ENCODE assay signal across 8 mouse cellular contexts in the genomic region with DNA sequence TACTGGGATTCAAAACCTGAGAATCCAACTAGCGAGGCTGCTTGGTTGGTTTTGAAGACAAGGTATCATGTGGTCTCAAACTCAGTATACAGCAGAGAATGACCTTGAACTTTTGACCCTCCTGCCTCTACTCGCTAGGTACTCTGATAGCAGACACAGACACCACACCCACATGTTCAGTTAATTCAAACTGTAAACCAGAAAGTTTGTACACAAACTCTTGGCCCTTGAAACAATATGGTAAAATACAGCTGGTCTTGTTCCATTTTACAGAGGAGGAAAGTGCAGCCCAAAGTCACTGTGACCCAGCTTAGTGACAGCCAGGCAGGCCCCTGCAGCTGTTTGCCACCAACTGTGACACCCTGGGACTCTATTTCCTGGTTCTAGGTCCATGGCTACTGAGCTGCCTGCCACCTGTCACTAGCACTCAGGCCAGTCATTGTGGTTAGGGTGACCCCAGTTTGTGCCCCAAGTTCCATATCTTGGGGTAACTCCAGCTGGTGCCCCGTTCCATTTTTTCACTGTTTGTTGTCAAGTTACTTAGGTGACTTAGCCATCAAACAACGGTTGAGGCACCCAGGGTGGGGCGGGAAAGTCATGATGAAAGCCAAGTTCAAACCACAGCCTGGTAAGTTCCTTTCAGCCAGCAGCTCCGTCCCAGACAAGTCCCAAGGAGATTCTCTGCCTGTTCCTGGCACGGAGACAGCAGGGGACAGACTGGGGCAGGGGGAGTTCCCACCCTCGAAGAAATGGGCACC. TPM values are rescaled to one million over a fixed set of nuclear protein-coding genes. Genes with fewer than 3 reads are reported as not detected.
DNase-seq lines count a peak whose midpoint lies in the region; ATAC-seq and TF ChIP-seq lines count a peak whose summit lies in the region.

No protein-coding gene starts in this region.

- intact Hi-C loops in gastrocnemius, postnatal 36 days (cut with DNase I), result no loop called here

- no peaks in the 10 kb centered on the region for H3K36me3 ChIP-seq in heart, embryonic 14.5 days (ENCODE audit: control insufficient read depth, insufficient read depth, low read length)
- H3K36me3 ChIP-seq in liver, postnatal 0 days (replicated peaks; ENCODE audit: insufficient read depth, low read length), result no peaks in the 10 kb centered on the region; the same call in 1 of the 2 replicates
- no peaks in the 10 kb centered on the region for H3K36me3 ChIP-seq in neural tube, embryonic 13.5 days

- H3K4me3 ChIP-seq in heart, embryonic 14.5 days (ENCODE audit: control insufficient read depth in 1 of 2, insufficient read depth in 1 of 2, low read depth in 1 of 2, low read length in 2 of 2), result peak overlapping the region; percentile 13 to 69
- H3K4me3 ChIP-seq in liver, postnatal 0 days (ENCODE audit: low read depth, low read length), result peak overlapping the region; percentile 60
- H3K4me3 ChIP-seq in neural tube, embryonic 13.5 days, result peak overlapping the region; percentile 45

- H3K9ac ChIP-seq in heart, embryonic 14.5 days (ENCODE audit: low read length), result peak overlapping the region; percentile 93
- H3K9ac ChIP-seq in liver, postnatal 0 days (replicated peaks), result peak overlapping the region; percentile 39
- peak overlapping the region; percentile 22; the same call in 1 of the 2 replicates for H3K9ac ChIP-seq in neural tube, embryonic 13.5 days

- H3K27me3 ChIP-seq in heart, embryonic 14.5 days (ENCODE audit: control insufficient read depth, insufficient read depth, low read length), result no peaks in the 10 kb centered on the region
- no peaks in the 10 kb centered on the region for H3K27me3 ChIP-seq in liver, postnatal 0 days (ENCODE audit: insufficient read depth, low read length)
- H3K27me3 ChIP-seq in neural tube, embryonic 13.5 days, result peaks cover 47% of the 10 kb centered on the region

- peaks cover 3% of the 10 kb centered on the region; the same call in 1 of the 2 replicates for H3K9me3 ChIP-seq in heart, embryonic 14.5 days (ENCODE audit: control insufficient read depth, low read length)
- H3K9me3 ChIP-seq in liver, postnatal 0 days (ENCODE audit: low read length), result no peaks in the 10 kb centered on the region
- no peaks in the 10 kb centered on the region for H3K9me3 ChIP-seq in neural tube, embryonic 13.5 days

- ATAC-seq in heart, embryonic 14.5 days (ENCODE audit: insufficient number of reproducible peaks, insufficient read depth, low FRiP score, low read depth), result no peak
- ATAC-seq in liver, postnatal 0 days, result peak; percentile 16
- ATAC-seq in neural tube, embryonic 13.5 days (ENCODE audit: low read depth), result no peak

- DNase-seq in A20 (ENCODE audit: low read depth, low spot score), result peak; percentile 93
- peak; percentile 95 for DNase-seq in ES-CJ7 (ENCODE audit: low read depth, low spot score)
- DNase-seq in liver, postnatal 0 days, result peak; percentile 59
- no peak for DNase-seq in ovary, adult 18-20 months (ENCODE audit: low spot score)
- no peak for DNase-seq in gastrocnemius, postnatal 36 days
- no peak for DNase-seq in urinary bladder, adult 2 months (ENCODE audit: low spot score)

- TF ChIP-seq EP300 in liver, postnatal 0 days (IDR thresholded peaks at IDR 0.05; ENCODE audit: low read depth), result no peak

- H3K4me2 ChIP-seq in heart, embryonic 14.5 days (ENCODE audit: low read length), result peak overlapping the region; percentile 95
- peak overlapping the region; percentile 78 for H3K4me2 ChIP-seq in liver, postnatal 0 days (ENCODE audit: low read depth, low read length)
- peak overlapping the region; percentile 77 for H3K4me2 ChIP-seq in neural tube, embryonic 13.5 days

- peak overlapping the region in 1 of 2 experiments; percentile 82; a peak in 2 of 4 replicates for H3K27ac ChIP-seq in heart, embryonic 14.5 days (replicated peaks in 1 of 2; ENCODE audit: control insufficient read depth in 1 of 2, insufficient read depth in 1 of 2, low read depth in 2 of 2, low read length in 2 of 2)
- peak overlapping the region; percentile 89 for H3K27ac ChIP-seq in liver, postnatal 0 days (ENCODE audit: low read depth)
- peak overlapping the region; percentile 50; the same call in 1 of the 2 replicates for H3K27ac ChIP-seq in neural tube, embryonic 13.5 days (replicated peaks)

- peaks cover 16 to 36% of the 10 kb centered on the region in 2 experiments for H3K4me1 ChIP-seq in heart, embryonic 14.5 days (ENCODE audit: control insufficient read depth in 2 of 2, insufficient read depth in 2 of 2, low read length in 2 of 2)
- H3K4me1 ChIP-seq in liver, postnatal 0 days (ENCODE audit: insufficient read depth), result peaks cover 51% of the 10 kb centered on the region
- H3K4me1 ChIP-seq in neural tube, embryonic 13.5 days (replicated peaks), result peaks cover 23% of the 10 kb centered on the region

- TF ChIP-seq CTCF in liver, postnatal 0 days (IDR thresholded peaks at IDR 0.05; ENCODE audit: low read depth), result no peak

- 40% methylated on average over 8 of the region's 8 CpGs for WGBS in heart, embryonic 14.5 days
- WGBS in liver, postnatal 0 days (ENCODE audit: insufficient replicate concordance), result 14% methylated on average over 8 of the region's 8 CpGs
- WGBS in neural tube, embryonic 13.5 days, result 43% methylated on average over 8 of the region's 8 CpGs

RNA-seq across cellular contexts. Expression of gene Adgre5, which starts 1.2 kb away (rescaled TPM):
- 35.6 and 35.9 TPM in 2 replicates for polyA plus RNA-seq in heart, embryonic 14.5 days (2014; fragmentation: Nextera tagmentation; extraction: Ambion mirVana)
- 14.5 and 15.7 TPM in 2 replicates for polyA plus RNA-seq in liver, postnatal 0 days (2015; fragmentation: Nextera tagmentation; extraction: Ambion mirVana)
- 12.7 and 14.7 TPM in 2 replicates for polyA plus RNA-seq in neural tube, embryonic 13.5 days (2015; fragmentation: Nextera tagmentation; extraction: Ambion mirVana)
- total RNA-seq in gastrocnemius, postnatal 36 days (2021), result 10 to 100 TPM; 21.9 to 22.5 TPM
- 119 and 129 TPM in 2 replicates for polyA plus RNA-seq in urinary bladder, adult 2 months (2012; rRNA removed)

RNA-seq across cellular contexts. Expression of gene Ddx39, which starts 24.9 kb away (rescaled TPM):
- polyA plus RNA-seq in heart, embryonic 14.5 days (2014; fragmentation: Nextera tagmentation; extraction: Ambion mirVana), result 114 and 119 TPM in 2 replicates
- 68.5 and 80.9 TPM in 2 replicates for polyA plus RNA-seq in liver, postnatal 0 days (2015; fragmentation: Nextera tagmentation; extraction: Ambion mirVana)
- polyA plus RNA-seq in neural tube, embryonic 13.5 days (2015; fragmentation: Nextera tagmentation; extraction: Ambion mirVana), result 101 and 105 TPM in 2 replicates
- total RNA-seq in gastrocnemius, postnatal 36 days (2021), result 10 to 100 TPM; 11.3 to 12.0 TPM
- polyA plus RNA-seq in urinary bladder, adult 2 months (2012; rRNA removed), result 24.8 and 36.4 TPM in 2 replicates

RNA-seq across cellular contexts. Expression of gene Pkn1, which starts 40.9 kb away (rescaled TPM):
- 19.5 and 22.7 TPM in 2 replicates for polyA plus RNA-seq in heart, embryonic 14.5 days (2014; fragmentation: Nextera tagmentation; extraction: Ambion mirVana)
- polyA plus RNA-seq in liver, postnatal 0 days (2015; fragmentation: Nextera tagmentation; extraction: Ambion mirVana), result 8.5 TPM in 2 replicates
- polyA plus RNA-seq in neural tube, embryonic 13.5 days (2015; fragmentation: Nextera tagmentation; extraction: Ambion mirVana), result 21.3 and 25.5 TPM in 2 replicates
- total RNA-seq in gastrocnemius, postnatal 36 days (2021), result 10 to 100 TPM; 30.6 to 33.7 TPM
- polyA plus RNA-seq in urinary bladder, adult 2 months (2012; rRNA removed), result 39.0 and 43.3 TPM in 2 replicates

Comparison
In these comparisons a context has a peak if more than half of its experiments do, and no peak if none do; other contexts are left out.
1. DNase-seq: peak in A20 (single experiment), ES-CJ7 (single experiment) and liver, postnatal 0 days (single experiment); none in ovary, adult 18-20 months (single experiment), gastrocnemius, postnatal 36 days (0 of 2) and urinary bladder, adult 2 months (single experiment).
2. H3K9ac ChIP-seq: peak in every context shown above with its lines; median percentile 93 in heart, embryonic 14.5 days; 39 in liver, postnatal 0 days; 22 in neural tube, embryonic 13.5 days.
3. Peak in every context shown above with its lines, with median percentiles within 50 percentile points of each other: H3K4me2 ChIP-seq and H3K4me3 ChIP-seq.